Mouse (Mus musculus): ENCODE results near the gene Fuca2. TPM values are rescaled to one million over a fixed set of nuclear protein-coding genes. Genes with fewer than 3 reads are reported as not detected.
A peak's percentile ranks its signal among the peaks of the same experiment; 100 is the strongest.
"Not testable (repeated sequence)": the region's sequence is repeated elsewhere in the genome, so short reads cannot be mapped to it uniquely, and the experiment has no call there.

The Fuca2 gene
- 1,219 and 1,230 TPM in 2 replicates for polyA plus RNA-seq (2015; fragmentation: Nextera tagmentation; extraction: Ambion mirVana)

DNA sequence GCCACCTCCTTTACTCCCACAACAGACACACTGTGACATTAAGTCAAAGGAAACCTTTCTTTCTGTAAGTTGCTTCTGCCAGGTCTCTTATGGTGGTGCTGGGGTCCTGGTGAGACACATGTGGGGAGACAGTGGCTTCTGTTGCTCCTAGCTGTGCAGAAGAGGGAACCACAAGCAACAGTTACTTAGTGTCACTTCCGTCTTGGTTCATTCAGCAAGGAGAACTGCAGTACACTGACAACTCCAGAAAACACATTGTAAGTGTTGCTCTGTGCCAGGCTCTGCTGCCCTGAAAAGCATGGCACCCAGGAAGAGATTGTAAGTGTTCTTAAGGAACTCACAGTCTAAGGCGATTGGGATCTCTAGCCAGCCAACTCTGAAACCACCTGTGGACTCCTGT, at the start of gene Fuca2:
Gene Fuca2, plus strand, starts transcription at position 210 of the 400 bp plus-strand sequence.
- Histone ChIP-seq H3K9ac (ENCODE audit: low read depth, low read length) (no peak within 1 kb of the TSS), H3K27ac (ENCODE audit: low read depth, low read length) (peak within 1 kb of the TSS; percentile 93), H3K4me3 (ENCODE audit: low read depth, low read length) (no peak within 1 kb of the TSS), H3K27me3 (replicated peaks; ENCODE audit: control insufficient read depth, insufficient read depth, low read length) (no peaks in the 10 kb centered on the region), H3K4me1 (replicated peaks; ENCODE audit: control insufficient read depth, insufficient read depth, low read length) (0 out of 2 replicates have a peak, but pooled peaks cover 5% of the 10 kb centered on the region), H3K36me3 (ENCODE audit: control insufficient read depth, insufficient read depth) (0 out of 2 replicates have a peak, but pooled peaks cover 4% of the 10 kb centered on the region), H3K9me3 (ENCODE audit: control insufficient read depth) (no peaks in the 10 kb centered on the region), H3K4me2 (replicated peaks; ENCODE audit: low read depth) (no peak within 1 kb of the TSS; the same call in 1 of the 2 replicates)
- no peak for TF ChIP-seq CTCF (IDR thresholded peaks at IDR 0.05; ENCODE audit: low read depth)
- ATAC-seq, result no peak
- 95% methylated on average over 2 of the region's 2 CpGs for WGBS

DNA sequence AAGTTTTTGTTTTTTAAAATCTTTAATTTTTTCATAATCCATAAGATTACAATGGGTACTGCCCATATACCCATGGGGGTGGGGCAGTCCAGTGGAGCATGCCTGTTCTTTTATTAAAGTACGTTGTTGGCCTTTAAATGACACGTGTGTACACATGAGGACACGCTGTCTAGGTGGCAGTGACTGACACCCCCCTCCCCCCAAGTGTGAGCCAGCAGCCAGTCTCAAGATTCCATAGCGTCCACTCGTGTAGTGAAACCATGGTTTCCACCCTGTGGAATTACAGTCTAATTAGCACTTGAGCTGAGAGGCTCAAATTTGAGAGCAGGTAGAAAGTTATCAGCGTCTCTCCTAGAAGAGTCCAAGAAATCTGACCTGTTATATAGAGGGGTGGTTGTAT, 47.7 kb upstream of the Fuca2 start:
- WGBS, result 74% methylated on average over 6 of the region's 6 CpGs
- no peaks in the 10 kb centered on the region for H3K4me1 ChIP-seq (replicated peaks; ENCODE audit: control insufficient read depth, insufficient read depth, low read length)
- no peaks in the 10 kb centered on the region for H3K27me3 ChIP-seq (replicated peaks; ENCODE audit: control insufficient read depth, insufficient read depth, low read length)
- no peaks in the 10 kb centered on the region for H3K36me3 ChIP-seq (ENCODE audit: control insufficient read depth, insufficient read depth)
- H3K9ac ChIP-seq (ENCODE audit: low read depth, low read length), result no peak overlapping the region
- no peak overlapping the region for H3K4me2 ChIP-seq (replicated peaks; ENCODE audit: low read depth)
- ATAC-seq, result no peak
- no peak overlapping the region for H3K4me3 ChIP-seq (ENCODE audit: low read depth, low read length)
- TF ChIP-seq CTCF (IDR thresholded peaks at IDR 0.05; ENCODE audit: low read depth), result no peak
- no peaks in the 10 kb centered on the region for H3K9me3 ChIP-seq (ENCODE audit: control insufficient read depth)
- H3K27ac ChIP-seq (ENCODE audit: low read depth, low read length), result no peak overlapping the region

DNA sequence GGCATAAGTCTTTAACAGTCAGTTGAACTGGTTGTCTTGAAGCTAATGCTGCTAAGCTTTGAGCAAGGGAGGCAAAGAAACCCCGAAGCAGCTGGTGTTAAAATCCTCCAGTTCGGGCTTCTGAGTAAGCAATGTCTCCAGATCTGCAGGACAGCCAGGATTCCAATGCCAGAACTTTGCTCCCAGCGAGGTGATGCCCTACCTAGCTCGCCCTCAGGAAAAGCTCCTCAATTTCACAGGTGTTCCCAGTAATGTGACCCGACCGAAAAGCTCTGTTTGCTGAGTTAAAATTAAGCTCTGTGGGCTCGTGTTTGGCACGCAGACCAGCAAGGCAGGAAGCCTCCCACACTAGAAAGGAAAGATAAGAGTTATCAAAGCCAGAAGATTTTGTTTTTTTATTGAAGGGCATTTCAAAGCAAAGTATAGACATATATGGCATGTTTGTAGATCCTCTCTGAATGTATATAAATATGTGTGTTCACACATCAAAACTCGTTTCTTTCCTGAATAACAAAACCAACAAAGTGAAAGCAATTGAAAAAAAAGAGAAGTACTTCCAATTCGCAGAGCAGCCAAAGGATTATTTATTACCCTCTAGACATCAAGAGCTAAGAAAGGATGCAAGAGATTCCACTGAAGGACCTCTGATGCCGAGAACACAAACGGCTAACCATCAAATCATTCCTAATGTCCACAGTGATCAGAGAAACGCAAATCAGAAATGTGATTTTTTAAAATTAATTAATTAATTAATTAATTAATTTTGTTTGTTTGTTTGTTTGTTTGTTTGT, 45.9 kb upstream of the Fuca2 start:
- no peak for TF ChIP-seq CTCF (IDR thresholded peaks at IDR 0.05; ENCODE audit: low read depth)
- H3K4me1 ChIP-seq (replicated peaks; ENCODE audit: control insufficient read depth, insufficient read depth, low read length), result no peaks in the 10 kb centered on the region
- H3K9ac ChIP-seq (ENCODE audit: low read depth, low read length), result no peak overlapping the region
- no peak overlapping the region for H3K4me3 ChIP-seq (ENCODE audit: low read depth, low read length)
- H3K4me2 ChIP-seq (replicated peaks; ENCODE audit: low read depth), result no peak overlapping the region
- H3K9me3 ChIP-seq (ENCODE audit: control insufficient read depth), result no peaks in the 10 kb centered on the region
- WGBS, result 42% methylated on average over 13 of the region's 13 CpGs
- H3K27me3 ChIP-seq (replicated peaks; ENCODE audit: control insufficient read depth, insufficient read depth, low read length), result no peaks in the 10 kb centered on the region
- H3K27ac ChIP-seq (ENCODE audit: low read depth, low read length), result no peak overlapping the region
- H3K36me3 ChIP-seq (ENCODE audit: control insufficient read depth, insufficient read depth), result no peaks in the 10 kb centered on the region
- ATAC-seq, result no peak

DNA sequence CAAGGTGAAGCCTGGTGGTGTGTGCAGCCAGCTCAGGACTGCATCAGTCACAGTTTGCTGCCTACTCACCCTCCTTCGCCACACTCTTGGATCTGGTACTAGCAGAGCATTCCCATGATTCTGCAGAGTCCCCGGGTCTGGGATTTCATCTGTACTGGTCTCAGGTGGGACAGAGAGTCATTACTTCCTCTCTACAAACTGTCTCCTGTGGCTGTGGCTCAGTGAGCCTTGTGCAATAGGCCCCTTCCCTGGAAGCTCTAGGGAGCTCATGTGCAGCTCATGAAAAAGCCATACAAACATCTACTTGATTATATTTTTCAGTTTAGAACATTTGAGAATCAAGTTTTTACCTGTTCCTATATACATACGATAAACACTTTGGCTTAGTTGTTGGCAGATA, 35.0 kb upstream of the Fuca2 start:
- not testable (repeated sequence) for H3K4me2 ChIP-seq (replicated peaks; ENCODE audit: low read depth); H3K27ac ChIP-seq (ENCODE audit: low read depth, low read length); H3K4me1 ChIP-seq (replicated peaks; ENCODE audit: control insufficient read depth, insufficient read depth, low read length); H3K9me3 ChIP-seq (ENCODE audit: control insufficient read depth); H3K27me3 ChIP-seq (replicated peaks; ENCODE audit: control insufficient read depth, insufficient read depth, low read length); H3K4me3 ChIP-seq (ENCODE audit: low read depth, low read length); ATAC-seq; H3K36me3 ChIP-seq (ENCODE audit: control insufficient read depth, insufficient read depth); H3K9ac ChIP-seq (ENCODE audit: low read depth, low read length)
- WGBS, result 92% methylated on average over 3 of the region's 3 CpGs

DNA sequence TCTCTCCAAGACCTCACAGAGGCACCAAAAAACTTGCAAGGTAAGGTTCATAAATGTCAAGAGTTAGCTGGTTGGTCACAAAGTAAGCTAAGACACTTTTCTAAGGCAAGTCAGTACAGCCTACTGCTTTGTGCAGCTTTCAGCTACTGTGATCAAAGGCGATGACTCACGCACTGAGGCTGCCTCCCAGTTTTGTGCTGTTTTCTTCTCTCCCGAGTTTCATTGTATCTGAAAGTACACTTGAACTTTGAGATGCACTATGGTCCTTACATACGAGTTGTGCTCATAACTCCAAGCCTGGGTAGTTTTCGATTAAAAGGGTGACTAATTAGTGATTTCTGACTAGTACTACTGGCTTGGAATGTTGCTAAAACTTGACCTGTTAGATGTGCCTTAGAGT, 32.4 kb upstream of the Fuca2 start:
- peak overlapping the region; percentile 16; the same call in 1 of the 2 replicates for H3K27ac ChIP-seq (ENCODE audit: low read depth, low read length)
- no peaks in the 10 kb centered on the region for H3K36me3 ChIP-seq (ENCODE audit: control insufficient read depth, insufficient read depth)
- H3K4me1 ChIP-seq (replicated peaks; ENCODE audit: control insufficient read depth, insufficient read depth, low read length), result no peaks in the 10 kb centered on the region
- no peaks in the 10 kb centered on the region for H3K9me3 ChIP-seq (ENCODE audit: control insufficient read depth)
- 39% methylated on average over 5 of the region's 5 CpGs for WGBS
- no peak overlapping the region for H3K4me3 ChIP-seq (ENCODE audit: low read depth, low read length)
- H3K9ac ChIP-seq (ENCODE audit: low read depth, low read length), result no peak overlapping the region
- H3K27me3 ChIP-seq (replicated peaks; ENCODE audit: control insufficient read depth, insufficient read depth, low read length), result no peaks in the 10 kb centered on the region
- TF ChIP-seq CTCF (IDR thresholded peaks at IDR 0.05; ENCODE audit: low read depth), result no peak
- ATAC-seq, result peak; percentile 86
- H3K4me2 ChIP-seq (replicated peaks; ENCODE audit: low read depth), result no peak overlapping the region

DNA sequence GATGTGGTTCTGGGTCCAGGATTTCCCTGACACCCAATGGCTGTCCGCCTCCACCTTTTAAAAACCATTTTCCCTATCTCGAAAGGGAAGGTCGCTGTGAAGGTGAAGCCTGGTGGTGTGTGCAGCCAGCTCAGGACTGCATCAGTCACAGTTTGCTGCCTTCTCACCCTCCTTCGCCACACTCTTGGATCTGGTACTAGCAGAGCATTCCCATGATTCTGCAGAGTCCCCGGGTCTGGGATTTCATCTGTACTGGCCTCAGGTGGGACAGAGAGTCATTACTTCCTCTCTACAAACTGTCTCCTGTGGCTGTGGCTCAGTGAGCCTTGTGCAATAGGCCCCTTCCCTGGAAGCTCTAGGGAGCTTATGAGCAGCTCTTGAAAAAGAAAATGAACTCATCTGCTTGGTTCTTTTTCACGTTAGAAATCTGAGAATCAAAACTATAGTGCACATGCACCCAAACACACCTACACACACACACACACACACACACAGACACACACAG, 31.3 kb upstream of the Fuca2 start:
- not testable (repeated sequence) for H3K4me1 ChIP-seq (replicated peaks; ENCODE audit: control insufficient read depth, insufficient read depth, low read length); H3K9me3 ChIP-seq (ENCODE audit: control insufficient read depth); H3K27me3 ChIP-seq (replicated peaks; ENCODE audit: control insufficient read depth, insufficient read depth, low read length); H3K9ac ChIP-seq (ENCODE audit: low read depth, low read length); H3K4me2 ChIP-seq (replicated peaks; ENCODE audit: low read depth); H3K27ac ChIP-seq (ENCODE audit: low read depth, low read length); H3K36me3 ChIP-seq (ENCODE audit: control insufficient read depth, insufficient read depth); H3K4me3 ChIP-seq (ENCODE audit: low read depth, low read length); ATAC-seq
- whole genome bisulfite sequencing, result 87% methylated on average over 6 of the region's 6 CpGs

All from intestine, postnatal 0 days (tissue).